28 mouse cellular contexts compared by ENCODE assay signal in the genomic region with DNA sequence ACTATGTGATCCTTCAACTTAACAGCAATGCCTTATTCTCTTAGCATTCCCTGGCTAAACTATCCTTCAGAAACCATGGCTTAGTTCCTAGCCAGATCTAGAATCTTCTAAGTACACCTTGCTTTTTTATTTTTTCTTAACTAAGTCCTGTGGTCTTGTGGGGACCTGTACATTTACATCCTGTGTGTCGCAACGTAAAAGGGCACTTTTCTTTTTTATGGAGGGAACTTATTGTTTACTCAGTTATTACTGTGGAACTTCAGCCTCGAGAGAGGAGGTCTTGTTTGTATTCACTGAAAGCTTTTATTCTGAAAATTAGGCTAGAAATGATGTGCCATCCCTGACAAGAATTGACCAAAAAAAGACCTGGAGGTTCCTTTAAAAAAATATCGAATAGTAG. TPM values are rescaled to one million over a fixed set of nuclear protein-coding genes. Genes with fewer than 3 reads are reported as not detected.
A peak's percentile ranks its signal among the peaks of the same experiment; 100 is the strongest.
DNase-seq lines count a peak whose midpoint lies in the region; ATAC-seq and TF ChIP-seq lines count a peak whose summit lies in the region.
"Had no signal": no experiment of that assay in that cellular context is flagged by ENCODE, and none has a peak within 500 bp of the region (broad histone marks: within the 10 kb centered on the region; RNA-seq: fewer than 3 reads in every experiment).

No protein-coding gene starts in this region.

- H3K27ac ChIP-seq in lung, embryonic 15.5 days: peak overlapping the region; percentile 11; the same call in 1 of the 2 replicates
- no peak overlapping the region for H3K27ac ChIP-seq in lung, postnatal 0 days (ENCODE audit: low read length)
- no peak overlapping the region for H3K27ac ChIP-seq in hindbrain, embryonic 12.5 days
- H3K27ac ChIP-seq: embryonic facial prominence, embryonic 13.5 days; embryonic facial prominence, embryonic 15.5 days; forebrain, embryonic 10.5 days; forebrain, embryonic 12.5 days had no signal

- no peaks in the 10 kb centered on the region for H3K9me3 ChIP-seq in lung, embryonic 15.5 days
- no peaks in the 10 kb centered on the region for H3K9me3 ChIP-seq in lung, postnatal 0 days (ENCODE audit: low read length)
- no peaks in the 10 kb centered on the region for H3K9me3 ChIP-seq in hindbrain, embryonic 12.5 days (replicated peaks)
- H3K9me3 ChIP-seq: embryonic facial prominence, embryonic 13.5 days; embryonic facial prominence, embryonic 15.5 days; forebrain, embryonic 10.5 days; forebrain, embryonic 12.5 days had no signal

- no peak for TF ChIP-seq EP300 in lung, postnatal 0 days (IDR thresholded peaks at IDR 0.05)

- H3K4me3 ChIP-seq in lung, embryonic 15.5 days: no peak overlapping the region
- no peak overlapping the region for H3K4me3 ChIP-seq in lung, postnatal 0 days (ENCODE audit: low read depth, low read length)
- no peak overlapping the region for H3K4me3 ChIP-seq in hindbrain, embryonic 12.5 days
- H3K4me3 ChIP-seq: embryonic facial prominence, embryonic 13.5 days; embryonic facial prominence, embryonic 15.5 days; erythroblast, embryonic 14.5 days; forebrain, embryonic 10.5 days; forebrain, embryonic 12.5 days had no signal

- no peak for ATAC-seq in lung, embryonic 15.5 days (ENCODE audit: borderline replicate concordance, extremely low read depth, low FRiP score, low TSS enrichment)
- no peak for ATAC-seq in lung, postnatal 0 days
- ATAC-seq in hindbrain, embryonic 12.5 days (ENCODE audit: low FRiP score): no peak
- ATAC-seq: forebrain, embryonic 14.5 days had no signal

- no peaks in the 10 kb centered on the region for H3K4me1 ChIP-seq in lung, embryonic 15.5 days
- no peaks in the 10 kb centered on the region for H3K4me1 ChIP-seq in lung, postnatal 0 days (ENCODE audit: insufficient read depth, low read depth, low read length)
- H3K4me1 ChIP-seq in hindbrain, embryonic 12.5 days: 0 out of 2 replicates have a peak, but pooled peaks cover 4% of the 10 kb centered on the region
- H3K4me1 ChIP-seq: embryonic facial prominence, embryonic 13.5 days; embryonic facial prominence, embryonic 15.5 days had no signal

- TF ChIP-seq CTCF in lung, postnatal 0 days (IDR thresholded peaks at IDR 0.05): no peak

- no peak overlapping the region for H3K4me2 ChIP-seq in lung, embryonic 15.5 days
- H3K4me2 ChIP-seq in lung, postnatal 0 days (replicated peaks; ENCODE audit: low read depth, low read length): no peak overlapping the region
- no peak overlapping the region for H3K4me2 ChIP-seq in hindbrain, embryonic 12.5 days (replicated peaks)
- H3K4me2 ChIP-seq: embryonic facial prominence, embryonic 13.5 days; embryonic facial prominence, embryonic 15.5 days; forebrain, embryonic 12.5 days had no signal

- no peaks in the 10 kb centered on the region for H3K36me3 ChIP-seq in lung, embryonic 15.5 days
- no peaks in the 10 kb centered on the region for H3K36me3 ChIP-seq in lung, postnatal 0 days (ENCODE audit: insufficient read depth, low read length)
- H3K36me3 ChIP-seq in hindbrain, embryonic 12.5 days: no peaks in the 10 kb centered on the region
- H3K36me3 ChIP-seq: embryonic facial prominence, embryonic 13.5 days; embryonic facial prominence, embryonic 15.5 days; forebrain, embryonic 10.5 days; forebrain, embryonic 12.5 days had no signal

- WGBS in lung, embryonic 15.5 days: 50% methylated on average over 4 of the region's 4 CpGs
- WGBS in lung, postnatal 0 days: 44% methylated on average over 4 of the region's 4 CpGs
- WGBS in hindbrain, embryonic 12.5 days: 83% methylated on average over 4 of the region's 4 CpGs

- DNase-seq in heart, adult 11 months: peak; percentile 31
- DNase-seq in heart, postnatal 14 days: no peak
- no peak for DNase-seq in lung, postnatal 14 days
- DNase-seq in lung, postnatal 0 days (ENCODE audit: low spot score): peak; percentile 14
- DNase-seq in lung, postnatal 10 days: no peak
- DNase-seq in 416B (ENCODE audit: low read depth): peak; percentile 42
- DNase-seq: adrenal gland, adult 2 months; adrenal gland, postnatal 10 days; adrenal gland, postnatal 25 days; cerebellum, adult 11 months; cerebellum, adult 18-20 months; cerebellum, adult 8-10 months; cerebellum, adult 9-11 months; cerebellum, postnatal 14 days; cerebellum, postnatal 36 days; embryo, embryonic 11 days had no signal

- H3K27me3 ChIP-seq in lung, embryonic 15.5 days: peaks cover 31% of the 10 kb centered on the region
- no peaks in the 10 kb centered on the region; the same call in 1 of the 2 replicates for H3K27me3 ChIP-seq in lung, postnatal 0 days (replicated peaks; ENCODE audit: insufficient read depth, low read length)
- peaks cover 45% of the 10 kb centered on the region for H3K27me3 ChIP-seq in hindbrain, embryonic 12.5 days

- H3K9ac ChIP-seq in lung, embryonic 15.5 days: no peak overlapping the region
- H3K9ac ChIP-seq in lung, postnatal 0 days (replicated peaks; ENCODE audit: low read depth): no peak overlapping the region
- H3K9ac ChIP-seq in hindbrain, embryonic 12.5 days: no peak overlapping the region
- H3K9ac ChIP-seq: embryonic facial prominence, embryonic 13.5 days; embryonic facial prominence, embryonic 15.5 days; forebrain, embryonic 12.5 days had no signal

- intact Hi-C loops in heart, postnatal 14 days (cut with DNase I): no loop called here

RNA-seq across cellular contexts. Expression of a gene that starts 18.4 kb away (rescaled TPM):
- total RNA-seq in heart, postnatal 14 days (2021): under 1 TPM in 1 of 2 experiments, not detected in 1; 0.33 TPM
- polyA plus RNA-seq in lung, embryonic 15.5 days (2015; fragmentation: Nextera tagmentation; extraction: Ambion mirVana): 14.8 and 18.0 TPM in 2 replicates
- polyA plus RNA-seq in lung, postnatal 0 days (2015; fragmentation: Nextera tagmentation; extraction: Ambion mirVana): 7.9 and 8.2 TPM in 2 replicates
- 2.8 and 3.0 TPM in 2 replicates for polyA plus RNA-seq in hindbrain, embryonic 12.5 days (2016; fragmentation: Nextera tagmentation; extraction: Ambion mirVana)
- total RNA-seq: adrenal gland, adult 2 months; adrenal gland, postnatal 25 days; common myeloid progenitor, adult 5-6 weeks; MEL had no signal
- polyA plus RNA-seq: C2C12; erythroblast, embryonic 14.5 days had no signal

RNA-seq across cellular contexts. Expression of a gene that starts 35.6 kb away (rescaled TPM):
- not detected for total RNA-seq in heart, postnatal 14 days (2021)
- polyA plus RNA-seq in lung, embryonic 15.5 days (2015; fragmentation: Nextera tagmentation; extraction: Ambion mirVana): 5.9 and 7.4 TPM in 2 replicates
- polyA plus RNA-seq in lung, postnatal 0 days (2015; fragmentation: Nextera tagmentation; extraction: Ambion mirVana): 2.1 and 2.5 TPM in 2 replicates
- 1.6 and 1.9 TPM in 2 replicates for polyA plus RNA-seq in hindbrain, embryonic 12.5 days (2016; fragmentation: Nextera tagmentation; extraction: Ambion mirVana)
- total RNA-seq: adrenal gland, adult 2 months; adrenal gland, postnatal 25 days; adrenal gland, postnatal 4 days; common myeloid progenitor, adult 5-6 weeks; MEL had no signal
- polyA plus RNA-seq: adrenal gland, adult 2 months; C2C12; erythroblast, embryonic 14.5 days had no signal

Comparison
In these comparisons a context has a peak if more than half of its experiments do, and no peak if none do; other contexts are left out.
1. DNase-seq: peak in heart, adult 11 months (single experiment), lung, postnatal 0 days (single experiment) and 416B (single experiment); none in heart, postnatal 14 days (0 of 2), lung, postnatal 14 days (single experiment) and lung, postnatal 10 days (single experiment).